Mouse (Mus musculus) kidney, adult 2 months (tissue): ENCODE measurements around the gene Ccdc169. TPM values are rescaled to one million over a fixed set of nuclear protein-coding genes. Genes with fewer than 3 reads are reported as not detected.

ENCODE experiments used
- DNase-seq: peaks from one replicate; pipeline ENCODE4 v3.0.0; 2021
- H3K27ac ChIP-seq: fragments of 200-500 bp; 2 replicates; pipeline ENCODE4 v1.5.1; 2012; ENCODE audit warnings: low read depth, low read length, control low read depth, inconsistent platforms; ENCODE audit not compliant: insufficient read depth
- H3K27me3 ChIP-seq: fragments of 200-500 bp; replicated peaks from 2 replicates; pipeline ENCODE4 v1.6.1; 2012; ENCODE audit warnings: mild to moderate bottlenecking, moderate library complexity, low read length, inconsistent platforms; ENCODE audit not compliant: control insufficient read depth, insufficient read depth
- H3K36me3 ChIP-seq: fragments of 200-500 bp; 2 replicates; pipeline ENCODE4 v1.6.1; 2012; ENCODE audit warnings: mild to moderate bottlenecking, moderate library complexity, low read length, inconsistent platforms; ENCODE audit not compliant: control insufficient read depth, insufficient read depth
- H3K4me1 ChIP-seq: fragments of 200-500 bp; 2 replicates; pipeline ENCODE4 v1.6.1; 2011; ENCODE audit warnings: low read length; ENCODE audit not compliant: control insufficient read depth, insufficient read depth
- H3K4me3 ChIP-seq: fragments of 200-500 bp; 2 replicates; pipeline ENCODE4 v1.5.1; 2011; ENCODE audit warnings: mild to moderate bottlenecking, low read depth, low read length, control low read depth; ENCODE audit not compliant: insufficient read depth
- CTCF ChIP-seq: fragments of 200-500 bp; conservative IDR thresholded peaks from 2 replicates; pipeline ENCODE4 v1.5.1; 2011; ENCODE audit warnings: low read depth, mild to moderate bottlenecking, control low read depth, low read length, moderate library complexity, mixed read lengths; ENCODE audit not compliant: insufficient read depth, insufficient read length
- POLR2A ChIP-seq: fragments of 200-500 bp; IDR thresholded peaks from one replicate; pipeline ENCODE4 v1.6.1; 2011; ENCODE audit warnings: low read depth, low read length, control low read depth
- WGBS: fragments of 180-500 bp; shearing (Covaris S2); methylation state at CpG from one replicate; pipeline ENCODE4 v1.1.7; 2018; 5-methylcytosine and 5-hydroxymethylcytosine counted together
- polyA plus RNA-seq: library from polyadenylated mRNA; depleted of rRNA; stranded (reverse); fragments of >200 nt; gene quantifications from 2 replicates; pipeline ENCODE4 v1.2.3, GENCODE M21; 2012

The Ccdc169 gene
- polyA plus RNA-seq, 1 experiment = 0.16 TPM

- TF ChIP-seq CTCF = no peak
- no peak for TF ChIP-seq POLR2A
- H3K36me3 ChIP-seq = no peaks in the 10 kb centered on the region
- no peaks in the 10 kb centered on the region for H3K4me1 ChIP-seq
- DNase-seq = no peak
- no peak overlapping the region for H3K4me3 ChIP-seq
- no peak overlapping the region for H3K27ac ChIP-seq
- H3K27me3 ChIP-seq = no peaks in the 10 kb centered on the region
- 75% methylated on average over 6 of the region's 6 CpGs for WGBS
Measured at GRCm38 (mm10) chr3:55146441-55146840, 9.3 kb downstream of the Ccdc169 start.

- Histone ChIP-seq H3K27ac (no peak overlapping the region), H3K27me3 (no peaks in the 10 kb centered on the region), H3K4me3 (no peak overlapping the region), H3K4me1 (no peaks in the 10 kb centered on the region), H3K36me3 (no peaks in the 10 kb centered on the region)
- TF ChIP-seq POLR2A (no peak), CTCF (no peak)
- 86% methylated on average over 2 of the region's 2 CpGs for WGBS
- no peak for DNase-seq
Measured at GRCm38 (mm10) chr3:55147156-55147555, 10.0 kb downstream of the Ccdc169 start.

- Histone ChIP-seq H3K27ac (no peak overlapping the region), H3K36me3 (no peaks in the 10 kb centered on the region), H3K27me3 (no peaks in the 10 kb centered on the region), H3K4me1 (no peaks in the 10 kb centered on the region), H3K4me3 (no peak overlapping the region)
- TF ChIP-seq POLR2A (no peak), CTCF (no peak)
- WGBS = 40% methylated on average over 3 of the region's 3 CpGs
- DNase-seq = no peak
Measured at GRCm38 (mm10) chr3:55148091-55148490, 11.0 kb downstream of the Ccdc169 start.

- Histone ChIP-seq H3K27ac (no peak overlapping the region), H3K27me3 (no peaks in the 10 kb centered on the region), H3K36me3 (no peaks in the 10 kb centered on the region), H3K4me1 (no peaks in the 10 kb centered on the region), H3K4me3 (no peak overlapping the region)
- WGBS = 31% methylated on average over 7 of the region's 7 CpGs
- peak; percentile 72 for TF ChIP-seq CTCF
- TF ChIP-seq POLR2A = no peak
- DNase-seq = peak; percentile 59
Measured at GRCm38 (mm10) chr3:55151656-55152433, 14.7 kb downstream of the Ccdc169 start.

GRCm38 (mm10) chr3:55152673-55153334, 15.7 kb downstream of the Ccdc169 start:
- WGBS = 65% methylated on average over 6 of the region's 6 CpGs
- peak; percentile 12 for DNase-seq
- no peak for TF ChIP-seq POLR2A
- no peak for TF ChIP-seq CTCF
- Histone ChIP-seq H3K4me3 (no peak overlapping the region), H3K36me3 (no peaks in the 10 kb centered on the region), H3K27ac (no peak overlapping the region), H3K4me1 (no peaks in the 10 kb centered on the region), H3K27me3 (no peaks in the 10 kb centered on the region)

GRCm38 (mm10) chr3:55154163-55154562, 17.0 kb downstream of the Ccdc169 start:
- Histone ChIP-seq H3K27me3 (no peaks in the 10 kb centered on the region), H3K27ac (no peak overlapping the region), H3K36me3 (no peaks in the 10 kb centered on the region), H3K4me3 (no peak overlapping the region), H3K4me1 (no peaks in the 10 kb centered on the region)
- no peak for DNase-seq
- TF ChIP-seq CTCF = no peak
- no peak for TF ChIP-seq POLR2A
- 85% methylated on average over 7 of the region's 7 CpGs for WGBS

GRCm38 (mm10) chr3:55157413-55157812, 20.3 kb downstream of the Ccdc169 start:
- H3K27me3 ChIP-seq = no peaks in the 10 kb centered on the region
- no peaks in the 10 kb centered on the region; the same call in 1 of the 2 replicates for H3K4me1 ChIP-seq
- no peak for TF ChIP-seq POLR2A
- no peak for TF ChIP-seq CTCF
- H3K27ac ChIP-seq = no peak overlapping the region
- H3K36me3 ChIP-seq = no peaks in the 10 kb centered on the region
- no peak overlapping the region for H3K4me3 ChIP-seq
- 83% methylated on average over 5 of the region's 5 CpGs for WGBS
- DNase-seq = no peak
